Mouse (Mus musculus): Measurements from ENCODE around the gene Ptn.

Ptn gene

GRCm38 (mm10) chr6:36794535-36794934, 15.5 kb downstream of the Ptn start:
- Histone ChIP-seq H3K27me3 (ENCODE audit: control insufficient read depth, insufficient read depth, low read length, poor library complexity, severe bottlenecking) (no peaks in the 10 kb centered on the region), H3K36me3 (ENCODE audit: control insufficient read depth, insufficient read depth, low read length, poor library complexity, severe bottlenecking) (no peaks in the 10 kb centered on the region)
- no peak for DNase-seq (ENCODE audit: low read depth, low spot score)

GRCm38 (mm10) chr6:36793775-36794174, 16.2 kb downstream of the Ptn start:
- DNase-seq (ENCODE audit: low read depth, low spot score), result no peak
- no peaks in the 10 kb centered on the region for H3K27me3 ChIP-seq (ENCODE audit: control insufficient read depth, insufficient read depth, low read length, poor library complexity, severe bottlenecking)

GRCm38 (mm10) chr6:36789261-36789660, 20.8 kb downstream of the Ptn start:
- Histone ChIP-seq H3K36me3 (ENCODE audit: control insufficient read depth, insufficient read depth, low read length, poor library complexity, severe bottlenecking) (no peaks in the 10 kb centered on the region), H3K27me3 (ENCODE audit: control insufficient read depth, insufficient read depth, low read length, poor library complexity, severe bottlenecking) (no peaks in the 10 kb centered on the region)
- DNase-seq (ENCODE audit: low read depth, low spot score), result no peak

More at GRCm38 (mm10) chr6:36793775-36794174, 16.2 kb downstream of the Ptn start:
- no peaks in the 10 kb centered on the region for H3K36me3 ChIP-seq (ENCODE audit: control insufficient read depth, insufficient read depth, low read length, poor library complexity, severe bottlenecking)

- Histone ChIP-seq H3K36me3 (ENCODE audit: control insufficient read depth, insufficient read depth, low read length, poor library complexity, severe bottlenecking) (no peaks in the 10 kb centered on the region), H3K27me3 (ENCODE audit: control insufficient read depth, insufficient read depth, low read length, poor library complexity, severe bottlenecking) (no peaks in the 10 kb centered on the region)
- DNase-seq (ENCODE audit: low read depth, low spot score), result no peak
Observed at GRCm38 (mm10) chr6:36788576-36789191, 21.3 kb downstream of the Ptn start.

- DNase-seq (ENCODE audit: low read depth, low spot score), result no peak
- Histone ChIP-seq H3K36me3 (ENCODE audit: control insufficient read depth, insufficient read depth, low read length, poor library complexity, severe bottlenecking) (no peaks in the 10 kb centered on the region), H3K27me3 (ENCODE audit: control insufficient read depth, insufficient read depth, low read length, poor library complexity, severe bottlenecking) (no peaks in the 10 kb centered on the region)
Observed at GRCm38 (mm10) chr6:36784682-36785208, 25.3 kb downstream of the Ptn start.

GRCm38 (mm10) chr6:36782481-36782880, 27.5 kb downstream of the Ptn start:
- Histone ChIP-seq H3K27me3 (ENCODE audit: control insufficient read depth, insufficient read depth, low read length, poor library complexity, severe bottlenecking) (no peaks in the 10 kb centered on the region), H3K36me3 (ENCODE audit: control insufficient read depth, insufficient read depth, low read length, poor library complexity, severe bottlenecking) (no peaks in the 10 kb centered on the region)
- DNase-seq (ENCODE audit: low read depth, low spot score), result no peak

GRCm38 (mm10) chr6:36777567-36778337, 32.3 kb downstream of the Ptn start:
- H3K27me3 ChIP-seq (ENCODE audit: control insufficient read depth, insufficient read depth, low read length, poor library complexity, severe bottlenecking), result no peaks in the 10 kb centered on the region
- no peak for DNase-seq (ENCODE audit: low read depth, low spot score)
- no peaks in the 10 kb centered on the region for H3K36me3 ChIP-seq (ENCODE audit: control insufficient read depth, insufficient read depth, low read length, poor library complexity, severe bottlenecking)

GRCm38 (mm10) chr6:36777039-36777438, 33.0 kb downstream of the Ptn start:
- no peaks in the 10 kb centered on the region for H3K27me3 ChIP-seq (ENCODE audit: control insufficient read depth, insufficient read depth, low read length, poor library complexity, severe bottlenecking)
- H3K36me3 ChIP-seq (ENCODE audit: control insufficient read depth, insufficient read depth, low read length, poor library complexity, severe bottlenecking), result no peaks in the 10 kb centered on the region
- no peak for DNase-seq (ENCODE audit: low read depth, low spot score)

- H3K36me3 ChIP-seq (ENCODE audit: control insufficient read depth, insufficient read depth, low read length, poor library complexity, severe bottlenecking), result no peaks in the 10 kb centered on the region
- no peak for DNase-seq (ENCODE audit: low read depth, low spot score)
Observed at GRCm38 (mm10) chr6:36775647-36776360, 34.2 kb downstream of the Ptn start.

GRCm38 (mm10) chr6:36772541-36772940, 37.5 kb downstream of the Ptn start:
- H3K36me3 ChIP-seq (ENCODE audit: control insufficient read depth, insufficient read depth, low read length, poor library complexity, severe bottlenecking), result no peaks in the 10 kb centered on the region
- DNase-seq (ENCODE audit: low read depth, low spot score), result no peak
- H3K27me3 ChIP-seq (ENCODE audit: control insufficient read depth, insufficient read depth, low read length, poor library complexity, severe bottlenecking), result no peaks in the 10 kb centered on the region

More at GRCm38 (mm10) chr6:36775647-36776360, 34.2 kb downstream of the Ptn start:
- H3K27me3 ChIP-seq (ENCODE audit: control insufficient read depth, insufficient read depth, low read length, poor library complexity, severe bottlenecking), result no peaks in the 10 kb centered on the region

- no peaks in the 10 kb centered on the region for H3K36me3 ChIP-seq (ENCODE audit: control insufficient read depth, insufficient read depth, low read length, poor library complexity, severe bottlenecking)
- DNase-seq (ENCODE audit: low read depth, low spot score), result no peak
Observed at GRCm38 (mm10) chr6:36769012-36769411, 41.0 kb downstream of the Ptn start.

GRCm38 (mm10) chr6:36766941-36767340, 43.1 kb downstream of the Ptn start:
- Histone ChIP-seq H3K27me3 (ENCODE audit: control insufficient read depth, insufficient read depth, low read length, poor library complexity, severe bottlenecking) (no peaks in the 10 kb centered on the region), H3K36me3 (ENCODE audit: control insufficient read depth, insufficient read depth, low read length, poor library complexity, severe bottlenecking) (no peaks in the 10 kb centered on the region)
- no peak for DNase-seq (ENCODE audit: low read depth, low spot score)

More at GRCm38 (mm10) chr6:36769012-36769411, 41.0 kb downstream of the Ptn start:
- H3K27me3 ChIP-seq (ENCODE audit: control insufficient read depth, insufficient read depth, low read length, poor library complexity, severe bottlenecking), result no peaks in the 10 kb centered on the region

- DNase-seq (ENCODE audit: low read depth, low spot score), result no peak
- Histone ChIP-seq H3K36me3 (ENCODE audit: control insufficient read depth, insufficient read depth, low read length, poor library complexity, severe bottlenecking) (no peaks in the 10 kb centered on the region), H3K27me3 (ENCODE audit: control insufficient read depth, insufficient read depth, low read length, poor library complexity, severe bottlenecking) (no peaks in the 10 kb centered on the region)
Observed at GRCm38 (mm10) chr6:36755001-36755885, 54.8 kb downstream of the Ptn start.

GRCm38 (mm10) chr6:36752887-36753286, 57.1 kb downstream of the Ptn start:
- H3K36me3 ChIP-seq (ENCODE audit: control insufficient read depth, insufficient read depth, low read length, poor library complexity, severe bottlenecking), result no peaks in the 10 kb centered on the region

More at GRCm38 (mm10) chr6:36752887-36753286, 57.1 kb downstream of the Ptn start:
- DNase-seq (ENCODE audit: low read depth, low spot score), result no peak
- H3K27me3 ChIP-seq (ENCODE audit: control insufficient read depth, insufficient read depth, low read length, poor library complexity, severe bottlenecking), result no peaks in the 10 kb centered on the region

Data from splenic B cell, adult 2 months (primary cell).